ENCODE assay signal across 8 mouse cellular contexts in genomic region chr8:71558071-71558957, GRCm38 (mm10). TPM values are rescaled to one million over a fixed set of nuclear protein-coding genes. Genes with fewer than 3 reads are reported as not detected.
DNase-seq lines count a peak whose midpoint lies in the region; ATAC-seq and TF ChIP-seq lines count a peak whose summit lies in the region.

Gene Tmem221 (minus strand): TSS chr8:71558871.

- in situ Hi-C loops in ES-E14 (cut with MboI; ENCODE audit: low sequenced_read_pairs in 2 of 2, unreplicated experiment in 2 of 2) = no loop called here

- ATAC-seq in heart, embryonic 16.5 days (replicated peaks; ENCODE audit: extremely low read depth, insufficient read depth, low FRiP score) = no peak
- ATAC-seq in granulocyte monocyte progenitor cell, adult 5-6 weeks (replicated peaks; ENCODE audit: poor library complexity, severe bottlenecking) = peak; percentile 22
- ATAC-seq in megakaryocyte-erythroid progenitor cell, adult 5-6 weeks (replicated peaks; ENCODE audit: low FRiP score, low TSS enrichment, poor library complexity, severe bottlenecking) = 0 out of 2 replicates have a peak, but pooled peaks have one; percentile 1

- no peak within 1 kb of the TSS for H3K27ac ChIP-seq in heart, embryonic 16.5 days (ENCODE audit: low read length)
- H3K27ac ChIP-seq in ES-E14 (ENCODE audit: insufficient read depth, low read depth, low read length, poor library complexity, severe bottlenecking) = no peak within 1 kb of the TSS

- peak within 1 kb of the TSS; percentile 59 for H3K9ac ChIP-seq in heart, embryonic 16.5 days (ENCODE audit: low read length)
- peak within 1 kb of the TSS; percentile 70 for H3K9ac ChIP-seq in ES-E14 (ENCODE audit: insufficient read depth, low read depth, low read length, poor library complexity, severe bottlenecking)

- peaks cover 19% of the 10 kb centered on the region for H3K4me1 ChIP-seq in heart, embryonic 16.5 days (ENCODE audit: control insufficient read depth, insufficient read depth, low read length)
- H3K4me1 ChIP-seq in ES-E14 (ENCODE audit: control insufficient read depth in 2 of 2, insufficient read depth in 2 of 2, low read length in 2 of 2, poor library complexity in 1 of 2) = no peaks in the 10 kb centered on the region; a peak in 1 of 4 replicates

- peak within 1 kb of the TSS; percentile 44 for H3K4me3 ChIP-seq in heart, embryonic 16.5 days (ENCODE audit: low read length)
- peak within 1 kb of the TSS; percentile 73 to 74 for H3K4me3 ChIP-seq in ES-E14 (ENCODE audit: insufficient read depth in 1 of 2, low read depth in 1 of 2, low read length in 2 of 2, poor library complexity in 1 of 2, severe bottlenecking in 1 of 2)

- 3% methylated on average over 70 of the region's 70 CpGs for WGBS in heart, embryonic 16.5 days

- no peaks in the 10 kb centered on the region for H3K9me3 ChIP-seq in heart, embryonic 16.5 days (replicated peaks; ENCODE audit: control insufficient read depth, low read length)
- no peaks in the 10 kb centered on the region for H3K9me3 ChIP-seq in ES-E14 (ENCODE audit: control insufficient read depth, insufficient read depth, low read depth, low read length)

- DNase-seq in heart, adult 9 months (ENCODE audit: low spot score in 2 of 2) = no peak
- no peak for DNase-seq in ES-E14 (ENCODE audit: low read depth, low spot score)
- no peak for DNase-seq in c-Kit-positive CD71-positive TER-119-positive erythroid progenitor cells, embryonic 14.5 days (ENCODE audit: low spot score)
- no peak for DNase-seq in layer of hippocampus, adult 8-10 months (ENCODE audit: low spot score in 2 of 2)
- DNase-seq in spleen, postnatal 14 days (ENCODE audit: low spot score in 2 of 2) = no peak

- peak within 1 kb of the TSS; percentile 62 for H3K4me2 ChIP-seq in heart, embryonic 16.5 days (ENCODE audit: low read depth, low read length)

- peaks cover 60% of the 10 kb centered on the region for H3K27me3 ChIP-seq in heart, embryonic 16.5 days (ENCODE audit: control insufficient read depth, insufficient read depth, low read length)

- no peaks in the 10 kb centered on the region for H3K36me3 ChIP-seq in heart, embryonic 16.5 days (ENCODE audit: control insufficient read depth, insufficient read depth)
- H3K36me3 ChIP-seq in ES-E14 (ENCODE audit: control insufficient read depth, insufficient read depth, low read length, poor library complexity, severe bottlenecking) = no peaks in the 10 kb centered on the region

TF ChIP-seq in ES-E14, 5 proteins besides CTCF, POLR2A, EP300 and RAD21:
- TF ChIP-seq MAFK (IDR thresholded peaks at IDR 0.05; ENCODE audit: insufficient read depth, low read depth, low read length) (no peak), CHD2 (IDR thresholded peaks at IDR 0.05; ENCODE audit: low read depth, low read length) (no peak), ZC3H11A (IDR thresholded peaks at IDR 0.05; ENCODE audit: borderline replicate concordance, low read depth, low read length) (no peak), HCFC1 (IDR thresholded peaks at IDR 0.05; ENCODE audit: borderline replicate concordance, insufficient read depth, low read length) (no peak), ZNF384 (IDR thresholded peaks at IDR 0.05; ENCODE audit: low read depth, low read length) (no peak)

RNA-seq across cellular contexts. Expression of gene Tmem221, which starts in this region (rescaled TPM):
- 0.99 and 1.4 TPM in 2 replicates for polyA plus RNA-seq in heart, embryonic 16.5 days (2015; fragmentation: Nextera tagmentation; extraction: Ambion mirVana)
- 0.18 and 0.58 TPM in 2 replicates for total RNA-seq in ES-E14 (2012; rRNA removed)
- total RNA-seq in granulocyte monocyte progenitor cell, adult 5-6 weeks (2014; fragmentation: Nextera tagmentation) = not detected in 2 replicates
- not detected in 2 replicates for total RNA-seq in granulocyte monocyte progenitor cell, adult 5-6 weeks (2017)
- total RNA-seq in megakaryocyte-erythroid progenitor cell, adult 5-6 weeks (2014; fragmentation: Nextera tagmentation) = not detected in 2 replicates
- total RNA-seq in megakaryocyte-erythroid progenitor cell, adult 5-6 weeks (2017) = not detected in 2 replicates
- 1 to 10 TPM in 1 of 4 experiments, under 1 TPM in 3; 0.27 to 1.3 (median 0.54) TPM for total RNA-seq in layer of hippocampus, adult 8-10 months (2022)

Comparison
In these comparisons a context has a peak if more than half of its experiments do, and no peak if none do; other contexts are left out.
1. Peak in ATAC-seq in granulocyte monocyte progenitor cell, adult 5-6 weeks; RNA of the gene not detected or under 1 TPM.
2. Peak in ATAC-seq in megakaryocyte-erythroid progenitor cell, adult 5-6 weeks; RNA of the gene not detected or under 1 TPM.